Mouse (Mus musculus) megakaryocyte, adult 5-6 weeks (primary cell): ENCODE results near the gene Ndufaf2. TPM values are rescaled to one million over a fixed set of nuclear protein-coding genes. Genes with fewer than 3 reads are reported as not detected.
A peak's percentile ranks its signal among the peaks of the same experiment; 100 is the strongest.

Experiments
- ATAC-seq: 2 replicates; pipeline ENCODE4 v1.8.0; 2016; ENCODE audit warnings: mild to moderate bottlenecking, inconsistent platforms; ENCODE audit not compliant: poor library complexity, severe bottlenecking
- total RNA-seq, 2 experiments: library from RNA; stranded (forward) in 1 of 2; stranded (reverse) in 1 of 2; fragments of 153-499, 151-499 nt in 1 of 2; fragments of 221-1000, 200-1000 nt in 1 of 2; gene quantifications; 2 replicates each; pipeline versions ENCODE4 v1.2.3 to v1.2.4; 2015 to 2017

Ndufaf2 gene
- total RNA-seq, 2 experiments from 2014 or later = 14.9 to 23.1 TPM

DNA sequence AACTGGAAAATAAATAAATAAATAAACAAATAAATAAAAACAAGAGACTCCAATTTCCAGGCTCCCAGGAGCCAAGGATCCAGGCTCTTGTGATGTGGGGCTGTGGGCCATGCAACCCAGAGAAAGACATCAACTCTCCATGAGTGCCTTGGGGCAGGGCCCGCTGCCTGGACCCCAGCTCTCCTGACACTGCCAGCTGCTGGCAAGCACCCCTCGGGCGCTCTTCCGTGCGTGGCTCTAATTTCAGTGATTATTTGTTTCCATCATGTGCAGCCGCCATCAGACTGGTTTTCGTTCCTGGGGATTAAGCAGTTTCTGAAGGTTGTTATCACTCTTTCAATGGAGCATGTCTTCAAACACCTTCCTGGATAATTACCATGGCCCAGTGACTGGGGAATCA is 186.6 kb downstream of the Ndufaf2 start:
- no peak for ATAC-seq

DNA sequence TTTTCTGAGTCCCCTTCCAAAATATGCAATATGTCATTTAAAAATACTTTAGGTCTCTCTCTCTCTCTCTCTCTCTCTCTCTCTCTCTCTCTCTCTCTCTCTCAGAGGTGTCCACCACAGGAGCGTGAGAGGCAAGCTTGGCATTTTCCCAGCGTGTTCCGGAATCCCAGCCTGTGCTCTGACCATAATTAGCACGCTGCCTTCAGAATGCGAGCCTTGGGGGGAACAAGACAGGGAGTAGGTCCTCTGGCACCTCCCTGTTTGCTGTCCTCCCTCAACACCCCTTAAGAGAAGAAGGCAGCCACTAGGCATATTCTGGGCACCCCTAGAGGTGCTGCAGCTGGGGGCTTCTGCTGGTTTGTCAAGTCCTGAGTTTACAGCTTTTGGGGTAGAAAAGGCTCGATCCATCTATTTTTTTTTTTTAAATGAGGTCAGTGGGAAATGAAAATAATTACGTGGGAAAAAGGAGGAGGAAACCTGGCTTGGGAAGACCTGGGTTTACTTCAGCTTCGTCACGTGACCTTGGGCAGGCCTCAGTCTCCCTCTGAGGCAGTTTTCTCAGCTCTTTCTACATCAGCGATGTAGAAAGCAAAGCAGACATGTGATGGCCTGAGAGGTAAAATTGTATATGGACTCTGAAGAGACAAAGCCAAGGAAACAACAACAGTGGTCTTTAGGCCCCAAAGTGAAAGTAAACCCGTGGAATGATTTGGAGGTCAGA is 187.8 kb downstream of the Ndufaf2 start:
- ATAC-seq = no peak

- ATAC-seq = no peak
Measured at GRCm38 (mm10) chr13:107969961-107970391, 188.4 kb downstream of the Ndufaf2 start.

DNA sequence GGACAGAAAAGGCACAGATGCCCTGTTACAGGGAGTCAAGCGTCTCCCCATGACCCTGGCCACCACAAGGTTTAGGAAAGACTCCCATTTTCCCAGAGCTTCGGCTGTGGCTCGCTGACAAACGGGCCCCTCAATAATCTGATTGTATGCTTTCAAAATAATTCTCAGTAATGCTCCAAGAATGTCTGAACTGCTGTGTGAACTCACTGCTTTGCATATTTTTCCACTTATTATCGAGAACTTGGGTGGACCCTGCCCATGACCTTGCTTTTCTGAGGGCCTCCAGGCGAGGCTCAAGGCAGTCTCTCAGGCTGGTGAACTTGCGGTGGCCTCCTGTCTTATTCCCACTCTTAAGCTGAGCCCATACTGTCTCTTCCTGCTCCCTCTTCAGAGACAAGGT is 193.8 kb downstream of the Ndufaf2 start:
- no peak for ATAC-seq

- no peak for ATAC-seq
Measured at GRCm38 (mm10) chr13:107963471-107963870, 195.0 kb downstream of the Ndufaf2 start.

- no peak for ATAC-seq
Measured at GRCm38 (mm10) chr13:107962741-107963140, 195.7 kb downstream of the Ndufaf2 start.

DNA sequence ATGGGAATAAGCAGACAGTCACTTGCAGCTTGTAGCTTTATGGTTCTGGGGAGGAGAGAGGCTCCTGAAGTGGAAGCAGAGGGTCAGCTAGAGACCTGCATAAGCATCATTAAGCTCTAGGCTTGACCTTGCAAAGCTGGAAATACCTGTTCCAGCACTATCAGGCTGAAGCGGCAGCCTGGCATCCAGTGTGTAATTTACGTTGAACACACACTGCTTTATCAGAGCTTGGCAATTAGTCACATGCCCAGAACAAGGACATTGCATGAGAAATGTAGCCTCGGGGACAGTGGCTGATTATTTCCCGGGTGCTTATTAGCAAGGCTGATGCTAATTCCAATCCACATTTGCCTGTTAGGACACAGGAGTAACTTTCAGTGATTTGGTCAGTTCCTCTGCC is 196.5 kb downstream of the Ndufaf2 start:
- no peak for ATAC-seq

- no peak for ATAC-seq
Measured at GRCm38 (mm10) chr13:107961501-107961900, 196.9 kb downstream of the Ndufaf2 start.

DNA sequence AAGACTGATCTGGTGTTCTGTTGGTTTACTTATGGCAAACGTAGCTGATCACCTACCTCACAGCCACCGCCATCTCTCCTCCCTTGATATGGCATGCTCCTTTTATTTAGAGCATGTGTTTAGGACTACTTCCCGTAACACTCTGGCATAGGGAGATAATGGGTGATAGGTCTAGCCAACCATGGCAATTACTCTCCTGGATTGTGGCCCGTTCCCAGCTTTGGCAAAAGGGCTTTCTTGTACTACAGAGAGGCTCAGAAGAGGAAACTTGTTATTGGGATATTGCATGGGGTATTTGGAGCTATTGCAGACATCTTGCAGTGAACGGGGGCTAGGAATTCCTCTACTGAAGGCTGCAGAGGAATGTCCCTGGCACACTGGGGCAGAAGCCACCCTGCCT is 197.9 kb downstream of the Ndufaf2 start:
- ATAC-seq = no peak

GRCm38 (mm10) chr13:107959891-107960290 is 198.5 kb downstream of the Ndufaf2 start:
- no peak for ATAC-seq

GRCm38 (mm10) chr13:107956246-107956645 is 202.2 kb downstream of the Ndufaf2 start:
- ATAC-seq = no peak

DNA sequence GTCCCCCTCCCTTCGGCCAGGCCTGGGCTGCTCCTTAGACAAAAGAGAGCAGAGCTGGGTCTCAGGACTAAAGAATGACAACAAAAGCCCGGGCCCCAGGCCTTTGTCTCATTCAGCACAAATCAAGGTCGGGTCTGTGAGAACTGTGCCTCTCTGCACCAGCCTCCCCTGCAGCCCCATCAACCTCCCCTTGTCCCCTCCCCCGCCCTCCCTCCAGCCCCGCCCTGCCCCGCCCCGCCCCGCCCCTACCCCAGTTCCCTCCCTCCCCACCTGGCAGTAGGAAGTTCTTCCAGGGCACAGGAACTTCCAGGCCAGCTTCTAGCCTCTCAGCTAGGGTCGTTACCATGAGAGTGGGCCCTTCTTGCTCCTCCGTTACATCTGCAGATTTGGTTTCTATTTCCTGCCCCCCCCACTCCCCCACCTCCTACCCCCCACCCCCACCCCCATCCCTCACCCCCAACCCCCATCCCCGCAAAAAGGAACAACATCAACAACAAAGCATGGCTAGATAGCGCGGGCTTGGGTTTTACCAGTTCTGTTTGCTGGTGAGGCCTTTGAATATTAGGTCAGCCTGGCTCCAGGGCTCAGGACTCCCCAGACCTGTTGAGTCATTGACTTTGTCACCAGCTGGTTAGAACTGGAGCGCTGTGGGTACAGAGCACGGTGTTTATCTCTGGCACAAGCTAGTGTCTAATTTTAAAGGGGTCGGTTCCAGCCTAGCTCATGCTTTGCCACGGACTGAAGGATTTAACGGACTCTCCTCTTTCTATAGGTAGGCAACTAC is 202.9 kb downstream of the Ndufaf2 start:
- no peak for ATAC-seq

GRCm38 (mm10) chr13:107954445-107955261 is 203.8 kb downstream of the Ndufaf2 start:
- no peak for ATAC-seq

DNA sequence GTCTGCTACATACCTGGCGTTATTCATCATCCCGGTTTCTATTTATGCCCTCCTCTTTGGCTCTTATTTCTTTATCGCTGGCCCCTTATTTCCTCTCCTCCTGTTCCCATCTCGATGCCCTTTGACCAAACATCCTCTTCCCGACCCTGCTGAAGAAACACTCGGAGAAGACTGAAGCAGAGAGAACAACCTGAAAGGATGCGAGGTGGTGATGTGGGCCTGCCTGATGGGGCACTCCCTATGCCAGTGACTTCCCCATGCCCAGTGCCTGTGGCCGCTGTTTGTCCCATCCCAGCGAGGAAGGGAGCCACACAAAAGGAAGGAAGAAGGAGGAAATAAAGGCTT is 204.4 kb downstream of the Ndufaf2 start:
- peak; percentile 45 for ATAC-seq

Other genes starting within 250 kb of the Ndufaf2 start
- gene Smim15, start 114.2 kb downstream of the Ndufaf2 start, total RNA-seq (2015) = 72.6 and 76.1 TPM in 2 replicates
- gene Smim15, start 114.2 kb downstream of the Ndufaf2 start, total RNA-seq (2017) = 162 and 166 TPM in 2 replicates
- gene Ercc8, start 108 bp upstream of the Ndufaf2 start, total RNA-seq (2015) = 6.0 and 6.7 TPM in 2 replicates
- 7.1 and 8.7 TPM in 2 replicates for gene Ercc8, start 108 bp upstream of the Ndufaf2 start, total RNA-seq (2017)
- gene Elovl7, start 55.8 kb upstream of the Ndufaf2 start, total RNA-seq (2015) = 6.9 and 9.3 TPM in 2 replicates
- gene Elovl7, start 55.8 kb upstream of the Ndufaf2 start, total RNA-seq (2017) = 3.9 and 4.4 TPM in 2 replicates
- 38.3 and 42.7 TPM in 2 replicates for gene Depdc1b, start 157.7 kb upstream of the Ndufaf2 start, total RNA-seq (2015)
- gene Depdc1b, start 157.7 kb upstream of the Ndufaf2 start, total RNA-seq (2017) = 29.6 and 34.7 TPM in 2 replicates